Mouse (Mus musculus) liver, embryonic 12.5 days (tissue): ENCODE measurements around the gene Slc31a1. TPM values are rescaled to one million over a fixed set of nuclear protein-coding genes. Genes with fewer than 3 reads are reported as not detected.
A peak's percentile ranks its signal among the peaks of the same experiment; 100 is the strongest.

Experiments
- ATAC-seq: fragments of 200-750 bp; cut with Nextera tagmentation; 2 replicates; pipeline ENCODE4 v1.8.0; 2017; ENCODE audit warnings: moderate number of reproducible peaks, mild to moderate bottlenecking, moderate library complexity
- H3K27ac ChIP-seq: fragments of 300-500 bp; sonication (generic); 2 replicates; pipeline ENCODE4 v1.5.1; 2016; ENCODE audit warnings: mild to moderate bottlenecking
- H3K27me3 ChIP-seq: fragments of 300-500 bp; sonication (generic); replicated peaks from 2 replicates; pipeline ENCODE4 v1.6.1; 2016; ENCODE audit warnings: mild to moderate bottlenecking, moderate library complexity
- H3K36me3 ChIP-seq: fragments of 300-500 bp; sonication (generic); 2 replicates; pipeline ENCODE4 v1.6.1; 2016; ENCODE audit warnings: mild to moderate bottlenecking, moderate library complexity
- H3K4me1 ChIP-seq: fragments of 300-500 bp; sonication (generic); 2 replicates; pipeline ENCODE4 v1.6.1; 2016
- H3K4me2 ChIP-seq: fragments of 300-500 bp; sonication (generic); 2 replicates; pipeline ENCODE4 v1.6.1; 2016; ENCODE audit warnings: mild to moderate bottlenecking, moderate library complexity
- H3K4me3 ChIP-seq: fragments of 300-500 bp; sonication (generic); 2 replicates; pipeline ENCODE4 v1.5.1; 2016; ENCODE audit warnings: mild to moderate bottlenecking, moderate library complexity
- H3K9ac ChIP-seq: fragments of 300-500 bp; sonication (generic); 2 replicates; pipeline ENCODE4 v1.6.1; 2016; ENCODE audit warnings: mild to moderate bottlenecking, moderate library complexity
- H3K9me3 ChIP-seq: fragments of 300-500 bp; sonication (generic); replicated peaks from 2 replicates; pipeline ENCODE4 v1.6.1; 2016; ENCODE audit warnings: mild to moderate bottlenecking, moderate library complexity
- WGBS: fragments of 180-500 bp; shearing (Covaris S2); methylation state at CpG from one replicate; pipeline ENCODE4 v1.1.7; 2016; ENCODE audit not compliant: insufficient replicate concordance; 5-methylcytosine and 5-hydroxymethylcytosine counted together
- polyA plus RNA-seq: library from polyadenylated mRNA; unstranded; fragments of >200 nt; fragmentation: Nextera tagmentation; extraction: Ambion mirVana; gene quantifications from 2 replicates; pipeline ENCODE4 v1.2.1, GENCODE M21; 2016

Gene Slc31a1
- polyA plus RNA-seq, 1 experiment from 2014 or later = 45.8 TPM

- H3K9me3 ChIP-seq = no peaks in the 10 kb centered on the region
- no peak for ATAC-seq
- H3K27ac ChIP-seq = no peak overlapping the region
- peaks cover 13% of the 10 kb centered on the region for H3K4me1 ChIP-seq
- peaks cover 67% of the 10 kb centered on the region for H3K36me3 ChIP-seq
- 73% methylated on average over 4 of the region's 4 CpGs for WGBS
- H3K9ac ChIP-seq = no peak overlapping the region
- H3K27me3 ChIP-seq = no peaks in the 10 kb centered on the region
- no peak overlapping the region for H3K4me3 ChIP-seq
- no peak overlapping the region for H3K4me2 ChIP-seq
Observed at GRCm38 (mm10) chr4:62345827-62346226, 14.7 kb upstream of the Slc31a1 start.

- peaks cover 71% of the 10 kb centered on the region for H3K36me3 ChIP-seq
- H3K4me2 ChIP-seq = peak overlapping the region; percentile 15; the same call in 1 of the 2 replicates
- no peak overlapping the region for H3K9ac ChIP-seq
- ATAC-seq = no peak
- H3K4me3 ChIP-seq = no peak overlapping the region
- H3K27ac ChIP-seq = peak overlapping the region; percentile 37; the same call in 1 of the 2 replicates
- H3K4me1 ChIP-seq = peaks cover 13% of the 10 kb centered on the region
- H3K9me3 ChIP-seq = no peaks in the 10 kb centered on the region
- no peaks in the 10 kb centered on the region for H3K27me3 ChIP-seq
- WGBS = 60% methylated on average over 9 of the region's 9 CpGs
Observed at GRCm38 (mm10) chr4:62347605-62348328, 12.8 kb upstream of the Slc31a1 start.

GRCm38 (mm10) chr4:62348329-62348705, 12.2 kb upstream of the Slc31a1 start:
- Histone ChIP-seq H3K27ac (peak overlapping the region; percentile 37; the same call in 1 of the 2 replicates), H3K4me1 (peaks cover 13% of the 10 kb centered on the region), H3K4me3 (no peak overlapping the region), H3K27me3 (no peaks in the 10 kb centered on the region), H3K9me3 (no peaks in the 10 kb centered on the region), H3K4me2 (peak overlapping the region; percentile 15; the same call in 1 of the 2 replicates), H3K9ac (no peak overlapping the region), H3K36me3 (peaks cover 69% of the 10 kb centered on the region)
- ATAC-seq = no peak
- WGBS = 58% methylated on average over 2 of the region's 2 CpGs

- no peak overlapping the region for H3K27ac ChIP-seq
- no peak overlapping the region for H3K9ac ChIP-seq
- no peak overlapping the region for H3K4me2 ChIP-seq
- H3K4me1 ChIP-seq = peaks cover 13% of the 10 kb centered on the region
- no peaks in the 10 kb centered on the region for H3K27me3 ChIP-seq
- no peak overlapping the region for H3K4me3 ChIP-seq
- WGBS = 91% methylated on average over 2 of the region's 2 CpGs
- H3K36me3 ChIP-seq = peaks cover 63% of the 10 kb centered on the region
- ATAC-seq = no peak
- H3K9me3 ChIP-seq = no peaks in the 10 kb centered on the region
Observed at GRCm38 (mm10) chr4:62349371-62349770, 11.2 kb upstream of the Slc31a1 start.

GRCm38 (mm10) chr4:62357631-62358148, 2.8 kb upstream of the Slc31a1 start:
- Histone ChIP-seq H3K4me3 (no peak overlapping the region), H3K4me2 (no peak overlapping the region), H3K27me3 (no peaks in the 10 kb centered on the region), H3K4me1 (peaks cover 31% of the 10 kb centered on the region), H3K27ac (peak overlapping the region; percentile 32; the same call in 1 of the 2 replicates), H3K36me3 (peaks cover 40% of the 10 kb centered on the region), H3K9ac (no peak overlapping the region), H3K9me3 (no peaks in the 10 kb centered on the region)
- 52% methylated on average over 1 of the region's 1 CpGs for WGBS
- no peak for ATAC-seq

GRCm38 (mm10) chr4:62359256-62359775, 1.2 kb upstream of the Slc31a1 start:
- no peak for ATAC-seq
- WGBS = 22% methylated on average over 7 of the region's 7 CpGs
- peaks cover 33% of the 10 kb centered on the region for H3K36me3 ChIP-seq
- H3K4me2 ChIP-seq = peak overlapping the region; percentile 86
- no peaks in the 10 kb centered on the region for H3K27me3 ChIP-seq
- H3K9me3 ChIP-seq = no peaks in the 10 kb centered on the region
- peak overlapping the region; percentile 83 for H3K9ac ChIP-seq
- H3K27ac ChIP-seq = peak overlapping the region; percentile 88
- H3K4me1 ChIP-seq = peaks cover 34% of the 10 kb centered on the region
- peak overlapping the region; percentile 78 for H3K4me3 ChIP-seq

GRCm38 (mm10) chr4:62360805-62361455, 403 bp downstream of the Slc31a1 start:
- under 1% methylated on average over 22 of the region's 22 CpGs for WGBS
- H3K4me2 ChIP-seq = peak overlapping the region; percentile 86
- peaks cover 22% of the 10 kb centered on the region for H3K36me3 ChIP-seq
- H3K9ac ChIP-seq = peak overlapping the region; percentile 82
- ATAC-seq = peak; percentile 44; the same call in 1 of the 2 replicates
- H3K27ac ChIP-seq = peak overlapping the region; percentile 74
- peak overlapping the region; percentile 78 for H3K4me3 ChIP-seq
- H3K4me1 ChIP-seq = peaks cover 45% of the 10 kb centered on the region
- H3K9me3 ChIP-seq = no peaks in the 10 kb centered on the region
- no peaks in the 10 kb centered on the region for H3K27me3 ChIP-seq

GRCm38 (mm10) chr4:62361571-62361970, 1.0 kb downstream of the Slc31a1 start:
- Histone ChIP-seq H3K27me3 (no peaks in the 10 kb centered on the region), H3K4me3 (peak overlapping the region; percentile 78), H3K36me3 (peaks cover 17% of the 10 kb centered on the region), H3K9ac (peak overlapping the region; percentile 82), H3K4me1 (peaks cover 51% of the 10 kb centered on the region), H3K9me3 (no peaks in the 10 kb centered on the region), H3K27ac (peak overlapping the region; percentile 62; the same call in 1 of the 2 replicates), H3K4me2 (peak overlapping the region; percentile 86)
- no peak for ATAC-seq
- WGBS = 21% methylated on average over 6 of the region's 6 CpGs

- Histone ChIP-seq H3K4me2 (peak overlapping the region; percentile 86), H3K36me3 (peaks cover 13% of the 10 kb centered on the region; the same call in 1 of the 2 replicates), H3K9me3 (no peaks in the 10 kb centered on the region), H3K27ac (peak overlapping the region; percentile 62; the same call in 1 of the 2 replicates), H3K9ac (peak overlapping the region; percentile 82), H3K27me3 (no peaks in the 10 kb centered on the region), H3K4me3 (peak overlapping the region; percentile 78), H3K4me1 (peaks cover 54% of the 10 kb centered on the region)
- ATAC-seq = no peak
- whole genome bisulfite sequencing = 83% methylated on average over 1 of the region's 1 CpGs
Observed at GRCm38 (mm10) chr4:62361997-62362396, 1.5 kb downstream of the Slc31a1 start.

GRCm38 (mm10) chr4:62362437-62362836, 1.9 kb downstream of the Slc31a1 start:
- Histone ChIP-seq H3K36me3 (peaks cover 11% of the 10 kb centered on the region; the same call in 1 of the 2 replicates), H3K27ac (no peak overlapping the region), H3K9ac (no peak overlapping the region), H3K4me3 (no peak overlapping the region), H3K27me3 (no peaks in the 10 kb centered on the region), H3K4me1 (peaks cover 59% of the 10 kb centered on the region), H3K9me3 (no peaks in the 10 kb centered on the region), H3K4me2 (peak overlapping the region; percentile 86)
- WGBS = 60% methylated on average over 2 of the region's 2 CpGs
- no peak for ATAC-seq

- Histone ChIP-seq H3K9me3 (no peaks in the 10 kb centered on the region), H3K27ac (0 out of 2 replicates have a peak overlapping the region, but pooled peaks have one; percentile 25), H3K4me1 (peaks cover 62% of the 10 kb centered on the region), H3K4me3 (no peak overlapping the region), H3K9ac (no peak overlapping the region), H3K4me2 (peak overlapping the region; percentile 10; the same call in 1 of the 2 replicates), H3K36me3 (no peaks in the 10 kb centered on the region; the same call in 1 of the 2 replicates), H3K27me3 (no peaks in the 10 kb centered on the region)
- ATAC-seq = no peak
- WGBS = 87% methylated on average over 8 of the region's 8 CpGs
Observed at GRCm38 (mm10) chr4:62364299-62364698, 3.8 kb downstream of the Slc31a1 start.

- Histone ChIP-seq H3K36me3 (peaks cover 3% of the 10 kb centered on the region), H3K4me2 (no peak overlapping the region), H3K4me1 (peaks cover 76% of the 10 kb centered on the region), H3K9ac (no peak overlapping the region), H3K27me3 (no peaks in the 10 kb centered on the region), H3K27ac (no peak overlapping the region), H3K4me3 (no peak overlapping the region), H3K9me3 (no peaks in the 10 kb centered on the region)
- WGBS = 73% methylated on average over 4 of the region's 4 CpGs
- ATAC-seq = no peak
Observed at GRCm38 (mm10) chr4:62366291-62366690, 5.8 kb downstream of the Slc31a1 start.
